Mouse (Mus musculus) liver, adult 2 months (tissue): ENCODE data around the gene Mrps6.

ENCODE experiments used
- CTCF ChIP-seq: fragments of 200-500 bp; IDR thresholded peaks from 2 replicates; pipeline ENCODE4 v1.5.1; 2011; ENCODE audit warnings: low read depth, low read length, control low read depth
- POLR2A ChIP-seq: fragments of 200-500 bp; IDR thresholded peaks from 2 replicates; pipeline ENCODE4 v1.6.1; 2011; ENCODE audit warnings: low read length, control low read depth; ENCODE audit not compliant: insufficient read depth; ENCODE audit errors: extremely low read depth

GRCm38 (mm10) chr16:92016792-92017191 lies 41.3 kb upstream of the Mrps6 start:
- TF ChIP-seq POLR2A (no peak), CTCF (no peak)
